Mouse (Mus musculus): ENCODE results near the gene Siglecg. TPM values are rescaled to one million over a fixed set of nuclear protein-coding genes. Genes with fewer than 3 reads are reported as not detected.

Siglecg gene
- polyA plus RNA-seq, 1 experiment from 2014 or later = 2.0 TPM

GRCm38 (mm10) chr7:43465344-43466098, 57.5 kb downstream of the Siglecg start:
- Histone ChIP-seq H3K4me3 (replicated peaks) (peak overlapping the region; percentile 51), H3K4me1 (peaks cover 16% of the 10 kb centered on the region), H3K27me3 (0 out of 2 replicates have a peak, but pooled peaks cover 14% of the 10 kb centered on the region), H3K27ac (peak overlapping the region; percentile 41; the same call in 1 of the 2 replicates), H3K9ac (peak overlapping the region; percentile 35), H3K4me2 (peak overlapping the region; percentile 82), H3K36me3 (no peaks in the 10 kb centered on the region), H3K9me3 (replicated peaks) (no peaks in the 10 kb centered on the region)
- WGBS = under 1% methylated on average over 33 of the region's 33 CpGs
- peak; percentile 92 for ATAC-seq (replicated peaks; ENCODE audit: low FRiP score)

- peak; percentile 66 for ATAC-seq (replicated peaks; ENCODE audit: low FRiP score)
- Histone ChIP-seq H3K4me2 (peak overlapping the region; percentile 82), H3K4me1 (peaks cover 16% of the 10 kb centered on the region), H3K9me3 (replicated peaks) (no peaks in the 10 kb centered on the region), H3K27me3 (0 out of 2 replicates have a peak, but pooled peaks cover 14% of the 10 kb centered on the region), H3K27ac (peak overlapping the region; percentile 22; the same call in 1 of the 2 replicates), H3K9ac (peak overlapping the region; percentile 23; the same call in 1 of the 2 replicates), H3K4me3 (replicated peaks) (peak overlapping the region; percentile 51), H3K36me3 (peaks cover 4% of the 10 kb centered on the region; the same call in 1 of the 2 replicates)
- under 1% methylated on average over 33 of the region's 33 CpGs for WGBS
Measured at GRCm38 (mm10) chr7:43466099-43466694, 58.2 kb downstream of the Siglecg start.

Small RNA genes lying within 50 kb of the gene (microRNA-seq; reads per million reads assigned to microRNA genes)
- 0.44 reads per million for gene Mir7051

Other genes with a start within 250 kb of the Siglecg start
- 13.1 and 14.1 TPM in 2 replicates for gene Zfp715, start 94.9 kb upstream of the Siglecg start, polyA plus RNA-seq (2015; fragmentation: Nextera tagmentation; extraction: Ambion mirVana)
- 0.10 and 0.18 TPM in 2 replicates for gene Siglecf, start 56.9 kb upstream of the Siglecg start, polyA plus RNA-seq (2015; fragmentation: Nextera tagmentation; extraction: Ambion mirVana)
- gene Lim2, start 19.5 kb downstream of the Siglecg start, polyA plus RNA-seq (2015; fragmentation: Nextera tagmentation; extraction: Ambion mirVana) = not detected in 2 replicates
- 0.32 TPM in 1 of 2 replicates, not detected in the other for gene Nkg7, start 28.9 kb downstream of the Siglecg start, polyA plus RNA-seq (2015; fragmentation: Nextera tagmentation; extraction: Ambion mirVana)
- not detected in 2 replicates for gene Cldnd2, start 32.6 kb downstream of the Siglecg start, polyA plus RNA-seq (2015; fragmentation: Nextera tagmentation; extraction: Ambion mirVana)
- 348 and 355 TPM in 2 replicates for gene Etfb, start 35.9 kb downstream of the Siglecg start, polyA plus RNA-seq (2015; fragmentation: Nextera tagmentation; extraction: Ambion mirVana)
- 0.35 and 0.66 TPM in 2 replicates for gene Gm45233, start 35.9 kb downstream of the Siglecg start, polyA plus RNA-seq (2015; fragmentation: Nextera tagmentation; extraction: Ambion mirVana)
- gene Vsig10l, start 54.9 kb downstream of the Siglecg start, polyA plus RNA-seq (2015; fragmentation: Nextera tagmentation; extraction: Ambion mirVana) = 4.6 and 5.4 TPM in 2 replicates
- gene Iglon5, start 81.9 kb downstream of the Siglecg start, polyA plus RNA-seq (2015; fragmentation: Nextera tagmentation; extraction: Ambion mirVana) = 0.40 and 0.45 TPM in 2 replicates
- not detected in 2 replicates for gene 4931406B18Rik, start 97.7 kb downstream of the Siglecg start, polyA plus RNA-seq (2015; fragmentation: Nextera tagmentation; extraction: Ambion mirVana)
- gene Cd33, start 136.2 kb downstream of the Siglecg start, polyA plus RNA-seq (2015; fragmentation: Nextera tagmentation; extraction: Ambion mirVana) = 0.75 and 1.1 TPM in 2 replicates
- 3.7 TPM in 2 replicates for gene Zfp658, start 154.1 kb downstream of the Siglecg start, polyA plus RNA-seq (2015; fragmentation: Nextera tagmentation; extraction: Ambion mirVana)
- 12.4 and 12.6 TPM in 2 replicates for gene Zfp719, start 171.4 kb downstream of the Siglecg start, polyA plus RNA-seq (2015; fragmentation: Nextera tagmentation; extraction: Ambion mirVana)
- 0.21 TPM in 1 of 2 replicates, not detected in the other for gene Zfp819, start 199.0 kb downstream of the Siglecg start, polyA plus RNA-seq (2015; fragmentation: Nextera tagmentation; extraction: Ambion mirVana)
- not detected in 2 replicates for gene Ceacam18, start 226.5 kb downstream of the Siglecg start, polyA plus RNA-seq (2015; fragmentation: Nextera tagmentation; extraction: Ambion mirVana)

All from kidney, embryonic 15.5 days (tissue).